Mouse (Mus musculus) embryo, embryonic 11.5 days (tissue): Measurements from ENCODE around the gene P4hb.

ENCODE experiments used
- DNase-seq: peaks from one replicate; pipeline ENCODE4 v3.0.0-alpha.2; 2012; ENCODE audit warnings: low read depth, low spot score

The P4hb gene

DNA sequence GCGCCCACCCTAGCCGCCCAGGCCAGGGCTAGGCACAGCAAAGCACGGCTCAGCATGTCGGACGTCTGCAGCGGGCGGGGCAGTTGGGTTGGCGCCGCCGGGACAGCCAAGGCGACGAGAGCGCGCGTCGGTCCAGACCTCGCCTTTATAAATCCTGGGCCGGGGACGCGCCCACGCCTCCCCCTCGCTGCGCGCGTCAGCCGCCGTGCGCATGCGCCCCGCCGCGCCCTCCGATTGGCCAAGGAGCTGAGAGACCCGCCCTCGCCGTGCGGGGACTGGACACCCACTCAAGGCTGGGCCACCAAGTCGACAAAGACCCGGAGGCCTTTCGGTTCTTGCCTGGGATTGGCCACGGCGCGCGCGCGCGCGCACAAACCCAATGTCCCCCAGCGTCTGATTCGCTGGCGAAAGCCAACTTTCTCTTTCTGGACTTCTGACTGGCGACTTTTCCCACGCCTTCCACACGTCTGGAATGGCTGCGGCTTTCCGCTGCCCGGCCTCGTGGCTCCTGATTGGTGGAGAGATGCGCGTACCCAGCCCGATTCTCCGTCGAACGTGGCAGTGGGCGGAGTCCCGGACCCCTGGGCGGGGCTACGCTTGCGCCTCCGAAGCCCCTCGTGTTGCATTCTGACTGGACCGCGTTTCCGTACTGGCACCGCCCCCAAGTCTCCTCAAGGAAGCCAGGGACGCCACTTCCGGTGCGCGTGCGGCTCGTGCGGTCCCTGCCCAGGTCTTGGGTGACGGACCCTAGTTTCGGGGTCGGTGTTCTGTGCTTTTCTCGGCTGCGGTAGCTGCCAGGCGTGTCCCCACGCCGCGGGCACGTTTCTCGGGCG is at the start of gene P4hb:
Gene P4hb, minus strand, starts transcription at position 502 of the 833 bp plus-strand sequence.
- peak; percentile 99 for DNase-seq

DNA sequence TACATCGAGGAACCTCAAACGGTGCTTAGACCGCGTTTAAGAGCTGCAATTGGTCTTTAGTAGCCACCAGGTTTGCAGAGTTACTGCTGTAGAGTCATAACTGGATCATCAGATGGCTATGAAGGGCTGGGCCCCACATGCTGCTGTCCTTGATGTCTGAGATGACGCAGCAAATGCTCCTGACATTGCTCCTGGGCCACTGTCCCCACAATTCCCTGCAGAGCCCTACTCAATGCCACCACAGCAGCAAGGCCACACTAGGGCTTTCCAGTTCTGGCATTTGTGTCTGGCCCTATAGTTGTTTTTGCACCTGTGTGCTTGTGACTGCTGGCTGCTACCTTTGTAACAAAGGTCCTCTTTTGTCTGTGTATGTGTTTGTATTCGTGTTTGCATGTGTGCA is 49.8 kb upstream of the P4hb start:
- DNase-seq, result no peak

DNA sequence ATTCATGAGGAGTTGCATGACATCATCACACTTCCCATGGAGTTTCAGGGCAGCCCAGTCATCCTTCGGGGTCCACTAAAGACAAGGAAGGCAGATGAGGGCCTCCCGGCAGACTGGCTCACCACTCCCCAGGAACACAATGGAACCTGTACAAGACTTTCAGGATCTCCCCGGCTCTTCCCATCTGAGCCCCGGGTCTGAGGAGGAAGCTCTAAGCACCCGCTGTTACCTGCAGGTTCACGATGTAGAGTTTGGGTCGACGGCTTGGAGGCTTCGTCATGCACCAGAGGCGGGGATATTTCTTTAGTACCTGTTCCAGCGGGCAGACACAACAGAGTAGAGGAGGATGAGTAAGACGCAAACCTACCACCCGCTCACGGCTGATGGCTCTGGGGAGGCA is 47.1 kb upstream of the P4hb start:
- DNase-seq, result no peak

DNA sequence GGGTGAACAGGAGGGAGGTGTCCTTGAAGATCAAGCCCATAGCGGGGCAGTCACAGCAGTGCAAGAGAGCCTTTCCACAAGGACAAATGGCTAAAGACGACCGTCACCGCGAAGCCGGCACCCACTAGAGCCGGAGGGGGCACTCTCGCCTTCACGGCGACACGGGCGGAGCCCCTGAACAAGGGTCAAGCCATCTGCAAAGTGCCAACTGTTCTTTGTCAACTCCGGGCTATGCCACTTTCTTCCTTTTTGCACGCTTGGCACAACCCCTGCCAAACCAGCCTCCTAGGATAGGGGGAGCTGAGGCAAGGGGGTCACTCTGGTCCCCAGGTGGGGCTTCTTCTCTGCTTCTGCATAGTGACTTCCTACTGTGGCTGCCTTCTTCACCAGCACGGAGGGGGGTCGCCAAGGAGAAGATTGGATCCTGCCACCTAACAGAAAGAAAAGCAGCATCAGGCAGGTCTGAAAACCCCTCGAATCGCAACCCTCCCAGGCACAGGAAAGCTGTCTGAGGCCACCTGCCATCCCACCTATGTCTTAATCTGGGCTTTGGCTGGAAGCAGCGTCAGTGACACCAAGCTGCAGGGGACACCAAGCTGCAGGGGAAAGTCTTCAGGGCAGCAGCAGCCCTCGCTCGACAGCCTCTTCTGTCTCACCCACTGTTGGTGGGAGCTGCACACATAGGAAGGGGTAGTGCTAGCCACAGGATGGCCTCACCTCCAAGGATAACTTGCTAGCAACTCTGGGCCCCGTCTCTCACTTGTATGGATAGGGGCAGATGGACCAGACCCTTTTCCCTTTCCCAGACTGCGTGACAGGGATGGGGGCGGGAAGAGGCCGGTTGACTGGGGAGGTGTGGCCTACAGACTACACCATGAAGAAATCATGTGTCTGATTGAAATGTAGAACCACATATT is 45.8 kb upstream of the P4hb start:
- no peak for DNase-seq

DNA sequence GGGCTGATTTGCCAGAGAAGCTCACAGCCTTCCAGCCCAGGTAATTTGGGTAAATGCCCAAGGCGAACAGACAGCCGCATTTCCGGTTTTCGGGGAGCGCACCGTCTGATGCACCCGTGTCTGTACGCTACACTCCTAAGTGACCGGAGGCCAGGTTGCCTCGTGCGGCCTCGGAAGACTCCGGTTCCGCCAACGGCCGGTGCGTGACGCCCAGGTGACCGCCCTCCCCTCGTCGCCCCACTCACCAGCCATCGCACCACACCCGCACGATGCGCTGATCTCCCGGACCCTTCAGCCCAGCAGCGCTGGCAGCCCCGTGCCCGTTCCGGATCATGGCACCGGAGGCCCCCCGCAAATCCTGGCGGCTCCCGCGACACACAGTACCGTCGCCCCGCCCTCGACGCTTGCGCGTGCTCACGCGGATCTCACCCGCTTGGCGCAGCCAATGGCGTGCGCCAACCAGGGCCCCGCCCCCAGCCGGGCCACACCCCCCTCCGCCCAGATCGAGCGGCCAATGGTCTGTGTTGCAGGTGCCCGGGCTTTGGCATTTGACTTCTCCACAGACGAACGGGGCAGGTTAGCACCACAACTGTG is 44.6 kb upstream of the P4hb start, which contains the start of gene Pcyt2:
Gene Pcyt2, minus strand, starts transcription at position 418 of the 594 bp plus-strand sequence.
- peak; percentile 87 for DNase-seq

DNA sequence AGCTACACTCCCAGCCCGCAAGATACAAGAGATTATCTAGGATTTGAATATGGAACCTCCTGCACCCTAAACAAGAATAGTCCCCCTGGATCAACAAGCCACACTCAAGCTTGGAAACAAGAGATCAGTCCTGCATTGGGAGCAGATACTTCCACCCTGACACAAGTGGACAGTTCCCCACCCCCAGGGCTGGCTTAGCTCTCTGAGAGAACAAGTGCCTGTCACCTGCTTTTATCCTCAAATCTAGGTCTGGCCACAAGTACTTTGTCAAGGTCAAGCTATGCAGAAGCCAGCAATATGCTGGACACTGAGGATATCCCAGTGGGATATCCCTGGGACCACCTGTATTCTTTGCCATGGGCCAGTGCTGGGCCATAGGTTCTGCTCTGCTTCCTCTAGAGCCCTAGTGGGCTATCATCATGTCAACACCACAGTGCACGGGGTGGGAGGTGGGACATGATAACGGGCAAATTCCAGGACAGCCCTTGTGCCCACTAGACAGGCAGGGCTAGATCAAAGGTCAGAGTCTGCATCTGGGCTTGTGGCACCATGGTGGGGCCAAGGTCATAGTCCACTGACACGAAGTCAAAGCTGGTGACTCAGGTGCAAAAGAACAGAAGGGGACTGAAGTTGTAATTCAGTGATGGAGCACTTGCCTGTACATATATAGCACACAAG is 43.7 kb upstream of the P4hb start:
- no peak for DNase-seq

DNA sequence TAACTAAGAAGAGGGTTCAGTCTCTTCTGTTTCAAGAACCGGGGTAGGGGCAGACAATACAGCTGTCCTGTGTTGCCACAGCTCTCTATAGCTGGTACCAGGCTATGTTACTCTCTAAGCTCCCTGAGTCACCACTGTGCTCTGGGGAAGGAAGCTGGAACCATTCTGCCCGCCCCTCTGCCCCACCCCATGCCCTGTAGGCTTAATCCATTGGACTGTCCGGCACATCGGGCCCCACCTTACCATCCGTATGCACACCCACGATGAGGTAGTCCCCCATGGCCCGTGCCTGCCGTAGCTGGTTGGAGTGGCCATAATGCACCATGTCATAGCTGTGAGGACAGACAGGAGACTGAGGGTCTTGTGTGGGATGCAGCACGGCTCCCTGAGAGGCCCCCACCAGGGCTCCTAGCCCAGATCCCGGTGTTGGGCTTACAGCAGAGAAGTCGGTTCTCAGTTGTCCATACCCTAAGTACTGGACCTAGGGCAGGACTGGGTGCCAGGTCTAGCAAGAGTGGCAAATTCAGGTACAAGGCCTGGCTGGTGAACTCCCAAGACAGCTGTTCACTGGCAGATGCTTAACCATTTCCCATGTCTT is 42.7 kb upstream of the P4hb start:
- DNase-seq, result no peak

DNA sequence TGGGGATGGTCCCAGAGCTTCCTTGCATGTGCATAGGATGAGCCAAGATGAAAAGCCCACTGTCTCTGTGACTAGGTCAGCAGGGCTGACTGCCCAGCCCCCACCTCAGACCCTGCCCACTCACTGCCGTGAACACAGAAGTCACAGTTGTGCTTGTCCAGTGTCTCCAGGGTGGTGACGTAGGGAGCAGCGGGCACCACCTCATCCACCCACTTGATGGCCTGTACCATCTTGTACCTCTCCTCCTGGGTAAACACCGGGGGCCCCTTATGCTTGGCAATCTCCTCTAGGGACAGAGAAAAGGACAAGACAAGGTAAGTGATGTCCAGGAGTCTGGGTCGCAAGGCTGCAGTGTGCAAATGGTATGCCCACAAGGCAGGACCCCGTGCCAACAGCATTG is 42.1 kb upstream of the P4hb start:
- DNase-seq, result no peak

DNA sequence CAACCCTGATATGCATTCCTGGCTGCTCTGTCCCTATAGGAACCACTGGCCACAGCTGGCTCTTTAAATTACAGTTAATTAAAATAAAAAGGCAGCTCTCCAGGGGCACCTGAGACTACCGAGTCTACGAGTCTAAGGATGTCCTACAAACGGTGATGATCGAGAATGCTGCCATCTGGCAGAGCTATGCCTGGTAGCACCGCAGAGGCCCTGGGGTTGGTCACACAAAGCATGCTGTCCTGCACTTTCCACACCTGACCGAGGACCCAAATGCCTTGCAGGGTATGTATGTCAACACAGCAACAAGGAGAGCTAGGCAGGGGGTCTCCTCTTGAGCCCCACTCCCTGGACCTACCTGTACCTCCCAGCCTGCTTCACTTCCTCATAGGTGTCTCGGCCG is 40.9 kb upstream of the P4hb start:
- DNase-seq, result no peak

DNA sequence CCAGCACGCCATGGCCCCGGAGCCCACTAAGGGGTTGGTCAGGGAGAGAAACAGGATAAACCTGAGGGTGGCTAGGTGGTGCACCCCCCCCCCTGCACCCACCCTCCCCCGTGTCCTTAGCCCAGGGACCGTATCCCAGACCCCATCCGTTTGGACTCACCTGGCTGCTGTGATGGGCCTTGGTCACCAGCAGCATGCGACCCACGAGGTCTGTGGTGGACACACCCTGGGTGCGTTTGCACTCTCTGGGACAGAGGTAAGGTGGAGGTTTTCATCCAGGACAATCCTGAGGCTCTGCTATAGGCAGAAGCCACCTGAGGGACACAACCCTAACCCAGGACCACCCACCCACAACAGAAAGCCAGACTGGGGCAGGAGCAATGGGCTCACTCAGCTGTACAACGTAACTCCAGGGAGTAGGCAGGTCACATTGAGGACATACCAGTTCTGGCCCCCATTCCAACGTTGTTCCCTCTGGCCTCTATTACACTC is 40.5 kb upstream of the P4hb start:
- no peak for DNase-seq

DNA sequence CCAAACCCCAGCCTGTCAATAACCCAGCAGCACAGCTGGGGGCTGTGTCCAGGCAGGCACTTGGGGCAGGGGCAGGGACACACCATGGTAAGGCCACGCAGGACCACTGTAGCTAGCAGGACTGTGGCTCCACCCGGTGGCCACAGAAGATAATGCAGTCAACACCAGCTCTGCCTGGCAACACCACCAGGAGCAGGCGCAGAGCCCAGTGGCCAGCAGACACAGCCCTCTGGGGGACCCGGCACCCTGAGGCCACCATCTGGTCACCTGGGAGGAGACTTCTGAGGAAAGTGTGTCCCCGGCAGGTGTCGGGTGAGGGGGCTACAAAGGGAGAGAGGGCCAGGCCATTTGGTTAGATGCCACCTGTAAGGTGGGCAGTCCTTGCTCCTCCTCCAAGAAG is 39.7 kb upstream of the P4hb start:
- DNase-seq, result no peak

DNA sequence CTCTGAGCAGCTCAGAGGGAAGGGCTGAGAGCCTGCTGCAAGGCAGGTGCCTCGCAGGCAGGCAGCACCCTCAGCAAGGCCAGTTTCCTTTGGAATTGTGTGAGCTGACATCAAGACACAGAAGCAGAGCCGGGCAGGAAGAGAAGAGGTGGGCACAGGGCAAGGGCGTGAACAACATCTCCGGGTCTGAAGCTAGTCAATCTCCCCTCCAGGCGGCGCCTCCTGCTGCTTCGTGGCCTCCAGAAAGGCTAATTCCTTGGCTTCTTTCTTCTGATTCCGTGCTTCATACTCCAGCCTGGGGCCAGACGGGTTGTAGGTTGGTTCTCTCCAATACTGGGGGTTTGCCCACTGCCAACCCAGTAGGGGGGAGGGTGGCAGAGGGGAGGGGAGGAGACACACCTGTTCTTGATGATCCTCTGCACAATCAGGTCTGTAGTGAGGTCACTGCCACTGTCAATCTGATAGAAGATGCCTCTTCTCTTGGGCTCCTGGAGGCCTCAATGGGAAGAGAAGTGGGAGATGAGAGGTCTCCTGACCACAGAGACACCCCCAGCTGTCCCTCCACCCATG is 37.5 kb upstream of the P4hb start:
- DNase-seq, result no peak

DNA sequence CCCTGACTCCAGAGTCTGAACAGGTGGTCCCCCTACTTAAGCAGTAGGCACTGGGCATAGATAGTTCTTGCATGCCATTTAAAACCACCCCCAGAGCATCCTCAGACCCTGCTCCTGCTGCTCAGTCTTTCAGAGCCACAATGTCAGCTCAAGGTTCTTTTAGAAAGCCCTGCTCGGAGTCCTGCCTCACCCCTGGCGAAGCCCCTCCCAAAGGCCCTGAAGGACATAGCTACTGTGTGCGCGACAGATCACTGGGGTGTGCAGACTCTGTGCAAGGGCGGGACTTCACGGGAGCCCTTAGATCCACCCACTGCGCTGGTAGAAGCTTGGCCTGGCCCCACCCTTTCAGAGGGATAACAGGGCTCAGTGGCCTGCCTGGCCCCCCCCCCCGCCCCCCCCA is 36.2 kb upstream of the P4hb start:
- no peak for DNase-seq

DNA sequence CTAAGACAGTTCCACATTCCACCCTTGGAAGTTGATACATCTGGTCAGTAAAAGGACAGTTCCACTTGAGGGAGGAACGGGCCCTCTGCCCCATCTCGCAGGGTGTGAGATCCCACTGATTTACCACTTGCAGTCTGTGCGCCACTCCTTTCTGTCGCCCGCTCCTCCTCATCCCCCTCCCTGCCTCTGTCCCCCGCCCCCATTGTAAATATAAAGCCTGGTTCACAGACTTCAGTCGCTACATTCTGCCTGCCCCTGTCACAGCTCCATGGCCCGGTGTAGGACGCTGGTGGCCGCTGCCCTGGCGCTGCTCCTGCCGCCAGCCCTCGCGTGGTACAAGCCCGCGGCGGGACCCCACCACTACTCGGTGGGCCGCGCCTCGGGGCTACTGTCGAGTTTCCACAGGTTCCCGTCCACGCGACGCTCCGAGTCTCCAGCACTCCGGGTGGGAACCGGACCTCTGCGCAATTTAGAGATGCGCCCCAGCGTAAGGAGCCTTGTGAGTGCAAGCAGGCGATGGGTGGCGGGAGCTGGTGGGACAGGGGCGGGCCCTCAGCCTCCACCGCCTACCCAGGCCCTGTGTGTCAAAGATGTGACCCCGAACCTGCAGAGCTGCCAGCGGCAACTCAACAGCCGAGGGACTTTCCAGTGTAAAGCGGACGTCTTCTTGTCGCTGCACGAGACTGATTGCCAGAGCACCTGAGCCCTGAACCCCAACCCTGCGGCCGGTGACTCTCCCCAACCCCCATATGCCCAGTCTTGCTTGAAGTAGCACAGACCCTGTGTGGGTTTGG is 35.4 kb upstream of the P4hb start, which contains the start of gene Npb:
Gene Npb, plus strand, starts transcription at position 237 of the 794 bp plus-strand sequence.
- no peak for DNase-seq

DNA sequence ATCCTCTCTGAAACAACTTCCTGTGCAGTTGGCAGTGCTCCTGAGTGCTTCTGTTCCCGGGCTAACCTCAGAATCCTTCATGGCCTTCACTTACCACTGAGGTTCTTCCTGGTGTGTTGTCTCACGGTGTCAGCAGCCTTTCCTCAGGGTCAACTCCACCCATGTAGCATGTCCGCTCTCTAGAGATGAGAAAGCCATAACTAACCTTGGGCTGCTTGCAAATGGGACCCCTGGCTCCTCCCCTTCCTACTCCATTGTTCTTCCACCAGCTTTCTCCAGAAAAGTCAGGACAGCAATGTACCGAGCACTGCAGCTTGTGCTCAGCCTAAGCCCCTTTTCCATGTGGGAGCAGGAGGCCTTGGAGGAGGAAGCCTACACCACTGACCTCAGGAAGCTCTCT is 33.7 kb upstream of the P4hb start:
- no peak for DNase-seq

DNA sequence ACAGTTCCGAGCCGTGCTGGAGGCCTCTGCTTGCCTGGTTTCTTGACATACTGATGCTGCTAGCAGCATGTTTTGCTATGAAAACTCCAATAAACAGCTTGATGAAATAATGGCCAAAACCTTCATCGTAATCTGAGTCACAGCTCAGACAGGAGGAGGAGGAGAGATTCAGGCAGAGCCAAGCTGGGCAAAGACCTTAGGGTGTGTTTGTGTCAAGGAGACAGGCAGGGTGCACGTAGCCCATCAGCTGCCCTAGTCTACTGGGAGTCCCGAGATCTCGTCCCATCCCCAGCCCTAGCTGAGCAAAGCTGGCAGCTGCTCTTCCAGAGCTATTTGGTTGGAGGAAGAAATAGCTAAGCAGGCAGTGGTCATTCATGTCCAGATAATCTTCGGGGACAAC is 32.6 kb upstream of the P4hb start:
- DNase-seq, result no peak

DNA sequence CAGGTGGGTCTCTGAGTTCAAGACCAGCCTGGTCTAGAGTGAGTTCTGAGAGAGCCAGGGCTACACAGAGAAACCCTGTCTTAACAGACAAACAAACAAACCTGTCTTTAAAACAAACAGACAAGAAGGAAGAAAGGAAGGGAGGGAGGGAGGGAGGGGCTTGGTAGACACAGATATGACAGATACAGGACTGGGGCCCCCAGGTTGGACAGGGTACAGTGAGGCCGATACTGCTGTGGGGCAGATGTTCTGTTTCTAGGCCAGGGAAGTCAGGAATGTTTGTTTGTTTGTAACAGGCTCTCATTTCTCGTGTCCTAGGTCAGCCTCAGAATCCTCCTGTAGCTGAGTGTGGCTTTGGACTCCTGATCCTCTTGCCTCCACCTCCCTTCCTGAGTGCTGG is 30.5 kb upstream of the P4hb start:
- DNase-seq, result no peak

DNA sequence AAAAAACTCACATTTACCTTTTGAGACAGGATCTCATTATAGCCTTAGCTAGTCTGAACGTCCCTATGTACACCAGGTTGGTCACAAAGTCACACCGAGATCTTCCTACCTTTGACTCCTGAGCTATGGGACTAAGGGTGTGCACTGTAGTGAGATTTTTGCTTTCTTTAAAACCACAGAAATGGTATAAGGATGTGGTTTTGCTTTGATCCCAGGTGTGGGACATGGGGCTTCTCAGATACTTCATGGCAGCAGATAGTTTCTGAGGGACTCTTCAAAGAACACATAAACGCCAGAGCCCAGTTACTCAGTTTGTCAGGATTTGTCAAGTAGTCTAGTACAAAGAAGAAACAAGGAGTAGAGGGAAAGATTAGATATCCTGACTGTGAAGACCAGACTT is 27.7 kb upstream of the P4hb start:
- no peak for DNase-seq

DNA sequence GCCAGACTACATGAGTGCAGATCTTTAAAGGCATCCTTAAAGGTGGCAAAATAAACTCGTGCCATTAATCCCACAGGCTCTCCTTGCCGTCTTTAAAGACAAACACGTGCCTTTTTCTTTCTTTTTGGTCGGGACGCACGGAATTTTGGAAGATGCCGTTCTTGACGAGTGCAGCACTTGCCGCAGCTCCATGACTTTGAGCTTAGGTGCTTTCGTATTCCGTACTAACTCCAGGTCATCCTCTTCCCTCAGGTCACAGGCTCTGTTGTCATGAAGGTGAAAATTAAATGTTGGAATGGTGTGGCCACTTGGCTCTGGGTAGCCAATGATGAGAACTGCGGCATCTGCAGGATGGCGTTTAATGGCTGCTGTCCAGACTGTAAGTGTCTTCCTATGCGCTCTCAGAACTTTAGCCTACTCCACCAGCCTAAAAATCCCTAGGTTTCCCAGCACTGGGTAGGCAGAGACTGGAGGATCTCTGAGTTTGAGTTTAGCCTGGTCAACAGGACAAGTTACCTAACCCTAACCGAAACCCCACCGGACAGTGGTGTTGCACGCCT is 26.0 kb upstream of the P4hb start:
- DNase-seq, result no peak
